Mouse (Mus musculus) kidney, adult 2 months (tissue): ENCODE measurements around the gene Spata9. TPM values are rescaled to one million over a fixed set of nuclear protein-coding genes. Genes with fewer than 3 reads are reported as not detected.

ENCODE experiments used
- DNase-seq: peaks from one replicate; pipeline ENCODE4 v3.0.0; 2021
- H3K27ac ChIP-seq: fragments of 200-500 bp; 2 replicates; pipeline ENCODE4 v1.5.1; 2012; ENCODE audit warnings: low read depth, low read length, control low read depth, inconsistent platforms; ENCODE audit not compliant: insufficient read depth
- H3K27me3 ChIP-seq: fragments of 200-500 bp; replicated peaks from 2 replicates; pipeline ENCODE4 v1.6.1; 2012; ENCODE audit warnings: mild to moderate bottlenecking, moderate library complexity, low read length, inconsistent platforms; ENCODE audit not compliant: control insufficient read depth, insufficient read depth
- H3K36me3 ChIP-seq: fragments of 200-500 bp; 2 replicates; pipeline ENCODE4 v1.6.1; 2012; ENCODE audit warnings: mild to moderate bottlenecking, moderate library complexity, low read length, inconsistent platforms; ENCODE audit not compliant: control insufficient read depth, insufficient read depth
- H3K4me1 ChIP-seq: fragments of 200-500 bp; 2 replicates; pipeline ENCODE4 v1.6.1; 2011; ENCODE audit warnings: low read length; ENCODE audit not compliant: control insufficient read depth, insufficient read depth
- H3K4me3 ChIP-seq: fragments of 200-500 bp; 2 replicates; pipeline ENCODE4 v1.5.1; 2011; ENCODE audit warnings: mild to moderate bottlenecking, low read depth, low read length, control low read depth; ENCODE audit not compliant: insufficient read depth
- CTCF ChIP-seq: fragments of 200-500 bp; conservative IDR thresholded peaks from 2 replicates; pipeline ENCODE4 v1.5.1; 2011; ENCODE audit warnings: low read depth, mild to moderate bottlenecking, control low read depth, low read length, moderate library complexity, mixed read lengths; ENCODE audit not compliant: insufficient read depth, insufficient read length
- POLR2A ChIP-seq: fragments of 200-500 bp; IDR thresholded peaks from one replicate; pipeline ENCODE4 v1.6.1; 2011; ENCODE audit warnings: low read depth, low read length, control low read depth
- whole genome bisulfite sequencing: fragments of 180-500 bp; shearing (Covaris S2); methylation state at CpG from one replicate; pipeline ENCODE4 v1.1.7; 2018; 5-methylcytosine and 5-hydroxymethylcytosine counted together
- polyA plus RNA-seq: library from polyadenylated mRNA; depleted of rRNA; stranded (reverse); fragments of >200 nt; gene quantifications from 2 replicates; pipeline ENCODE4 v1.2.3, GENCODE M21; 2012

The Spata9 gene
- polyA plus RNA-seq, 1 experiment, result not detected

DNA sequence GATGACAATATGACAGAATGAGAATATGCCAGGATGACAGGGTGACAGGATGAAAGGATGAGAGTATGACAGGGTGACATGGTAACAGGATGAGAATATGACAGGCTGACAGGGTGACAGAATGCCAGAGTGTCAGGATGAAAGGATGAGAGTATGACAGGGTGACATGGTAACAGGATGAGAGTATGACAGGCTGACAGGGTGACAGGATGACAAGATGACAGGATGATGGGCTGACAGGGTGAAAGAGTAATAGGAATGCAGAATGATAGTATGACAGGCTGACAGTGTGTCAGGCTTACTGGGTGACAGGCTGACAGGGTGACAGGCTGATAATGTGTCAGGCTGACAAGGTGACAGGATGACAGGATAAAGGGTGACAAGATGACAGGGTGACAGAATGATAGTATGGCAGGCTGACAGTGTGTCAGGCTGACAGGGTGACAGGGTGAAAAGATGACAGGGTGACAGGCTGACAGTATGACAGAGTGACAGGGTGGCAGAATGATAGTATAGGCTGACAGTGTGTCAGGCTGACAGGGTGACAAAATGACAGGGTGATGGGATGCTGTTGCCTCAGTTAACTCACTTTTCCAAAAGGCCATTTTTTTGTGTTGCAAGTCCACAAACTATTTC lies 11.5 kb upstream of the Spata9 start:
- DNase-seq, result no peak
- no peak for TF ChIP-seq POLR2A
- no peak for TF ChIP-seq CTCF

DNA sequence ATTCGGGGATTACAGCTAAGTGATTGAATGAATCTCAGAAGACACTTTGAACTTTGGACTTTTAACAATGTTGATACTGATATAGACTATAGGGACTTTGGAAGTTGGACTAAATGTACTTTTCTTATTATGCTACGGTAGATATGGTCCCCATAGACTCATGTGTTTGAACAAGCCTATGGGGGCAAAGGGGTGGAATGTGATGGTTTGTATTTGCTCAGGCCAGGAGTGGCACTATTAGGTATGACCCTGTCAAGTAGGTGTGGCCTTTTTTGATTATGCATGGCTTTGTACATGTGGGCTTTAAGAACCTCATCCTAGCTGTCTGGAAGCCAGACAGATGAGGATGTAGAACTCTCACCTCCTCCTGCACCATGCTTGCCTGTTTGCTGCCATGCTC lies 7.5 kb downstream of the Spata9 start:
- H3K27ac ChIP-seq, result no peak overlapping the region
- no peaks in the 10 kb centered on the region for H3K4me1 ChIP-seq
- 78% methylated on average over 2 of the region's 2 CpGs for WGBS
- TF ChIP-seq POLR2A (no peak), CTCF (no peak)
- H3K27me3 ChIP-seq, result no peaks in the 10 kb centered on the region; the same call in 1 of the 2 replicates
- no peaks in the 10 kb centered on the region for H3K36me3 ChIP-seq
- no peak for DNase-seq
- no peak overlapping the region for H3K4me3 ChIP-seq

More for the DNA sequence above, 11.5 kb upstream of the Spata9 start:
- no peaks in the 10 kb centered on the region for H3K27me3 ChIP-seq
- H3K27ac ChIP-seq, result no peak overlapping the region
- H3K4me1 ChIP-seq, result no peaks in the 10 kb centered on the region
- H3K36me3 ChIP-seq, result no peaks in the 10 kb centered on the region
- no peak overlapping the region for H3K4me3 ChIP-seq

GRCm38 (mm10) chr13:75975629-75976028 lies 8.7 kb downstream of the Spata9 start:
- 67% methylated on average over 1 of the region's 1 CpGs for WGBS
- DNase-seq, result no peak
- H3K27ac ChIP-seq, result no peak overlapping the region
- H3K27me3 ChIP-seq, result no peaks in the 10 kb centered on the region
- TF ChIP-seq CTCF (no peak), POLR2A (no peak)
- no peaks in the 10 kb centered on the region for H3K4me1 ChIP-seq
- H3K36me3 ChIP-seq, result no peaks in the 10 kb centered on the region
- H3K4me3 ChIP-seq, result no peak overlapping the region

DNA sequence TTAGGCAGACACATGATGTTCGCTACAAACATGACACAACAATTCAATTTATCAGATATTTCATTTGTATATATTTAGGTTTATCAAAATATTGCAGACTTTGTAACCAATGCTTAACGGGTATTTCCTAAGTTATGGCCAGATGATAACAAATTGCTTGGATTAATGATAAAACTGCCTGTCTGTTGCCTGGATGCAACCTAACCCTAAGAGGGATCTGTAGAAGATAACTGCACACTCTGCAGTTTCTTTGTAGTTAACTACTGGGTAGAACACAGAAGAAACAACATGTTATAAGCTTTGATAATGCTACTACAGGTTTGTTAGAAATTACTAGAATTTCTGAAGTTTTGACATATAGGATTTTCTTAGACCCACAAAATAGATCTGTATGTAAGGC lies 9.3 kb downstream of the Spata9 start:
- Histone ChIP-seq H3K27ac (no peak overlapping the region), H3K36me3 (no peaks in the 10 kb centered on the region), H3K4me1 (no peaks in the 10 kb centered on the region), H3K4me3 (no peak overlapping the region), H3K27me3 (no peaks in the 10 kb centered on the region)
- 74% methylated on average over 2 of the region's 2 CpGs for WGBS
- no peak for DNase-seq
- TF ChIP-seq CTCF, result no peak
- TF ChIP-seq POLR2A, result no peak

- Histone ChIP-seq H3K27ac (no peak overlapping the region), H3K4me1 (no peaks in the 10 kb centered on the region)
Observed at GRCm38 (mm10) chr13:75976649-75977048, 9.7 kb downstream of the Spata9 start.

GRCm38 (mm10) chr13:75981901-75982300 lies 15.0 kb downstream of the Spata9 start:
- Histone ChIP-seq H3K27ac (no peak overlapping the region), H3K27me3 (no peaks in the 10 kb centered on the region), H3K4me3 (no peak overlapping the region), H3K4me1 (no peaks in the 10 kb centered on the region), H3K36me3 (no peaks in the 10 kb centered on the region)
- TF ChIP-seq CTCF (peak; percentile 39), POLR2A (no peak)
- peak; percentile 35 for DNase-seq

More at GRCm38 (mm10) chr13:75976649-75977048, 9.7 kb downstream of the Spata9 start:
- 76% methylated on average over 2 of the region's 2 CpGs for WGBS
- TF ChIP-seq CTCF (no peak), POLR2A (no peak)
- no peak for DNase-seq
- Histone ChIP-seq H3K36me3 (no peaks in the 10 kb centered on the region), H3K27me3 (no peaks in the 10 kb centered on the region), H3K4me3 (no peak overlapping the region)

GRCm38 (mm10) chr13:75988096-75988495 lies 21.1 kb downstream of the Spata9 start:
- 85% methylated on average over 1 of the region's 1 CpGs for WGBS

More at GRCm38 (mm10) chr13:75988096-75988495, 21.1 kb downstream of the Spata9 start:
- no peaks in the 10 kb centered on the region for H3K36me3 ChIP-seq
- no peaks in the 10 kb centered on the region; the same call in 1 of the 2 replicates for H3K4me1 ChIP-seq
- H3K27me3 ChIP-seq, result no peaks in the 10 kb centered on the region
- no peak overlapping the region for H3K27ac ChIP-seq
- TF ChIP-seq CTCF (no peak), POLR2A (no peak)
- H3K4me3 ChIP-seq, result no peak overlapping the region
- peak; percentile 11 for DNase-seq
